Mouse (Mus musculus) left cerebral cortex, adult 11 months (tissue): ENCODE results near the gene Amz2.

Experiments used
- DNase-seq: peaks from one replicate; pipeline ENCODE4 v3.0.0; 2022; ENCODE audit warnings: low spot score

The Amz2 gene

DNA sequence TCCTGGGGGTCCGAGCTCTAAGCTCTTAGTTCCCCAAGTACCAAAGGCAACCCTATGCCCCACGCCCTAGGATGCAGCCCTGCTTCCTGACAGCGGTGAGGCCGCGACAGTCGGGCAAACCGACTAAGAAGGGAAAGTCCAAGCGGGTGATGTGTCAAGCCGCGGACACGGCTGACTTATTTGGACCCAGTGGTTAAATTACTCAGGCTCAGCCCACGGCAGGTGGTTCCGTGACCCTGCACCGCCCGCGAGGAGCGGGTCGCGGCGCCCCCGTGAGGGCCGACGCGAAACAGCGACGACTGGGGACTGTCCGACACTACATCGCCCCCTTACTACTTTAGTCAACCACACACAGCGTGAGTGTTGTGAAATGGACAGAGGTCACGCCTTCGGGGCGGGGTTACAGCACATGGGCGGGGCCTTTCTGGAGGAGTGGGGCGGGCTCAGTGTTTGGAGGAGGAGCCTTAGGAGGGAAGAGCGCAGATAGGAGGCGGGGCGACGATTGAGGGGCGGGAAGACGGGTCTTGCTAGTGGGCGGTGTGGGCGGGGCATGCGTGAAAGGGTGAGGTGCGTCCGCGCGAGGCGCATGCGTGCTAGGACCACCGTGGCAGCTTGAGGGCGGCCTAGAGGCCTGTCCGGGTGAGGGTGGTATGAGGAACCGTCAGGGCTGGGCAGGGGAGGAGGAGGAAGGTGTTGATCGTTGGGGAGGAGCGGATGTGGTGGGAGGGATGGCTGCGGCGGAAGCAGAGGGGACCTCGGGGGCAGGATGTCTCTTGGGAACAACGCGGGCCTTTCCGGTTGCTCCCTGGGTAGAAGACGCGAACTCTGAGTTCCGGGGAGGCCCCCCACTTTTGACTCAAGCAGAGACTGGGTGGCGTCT, at the start of gene Amz2:
Gene Amz2 (plus strand): TSS at position 555 of the 880 bp plus-strand sequence.
- peak; percentile 98 for DNase-seq

DNA sequence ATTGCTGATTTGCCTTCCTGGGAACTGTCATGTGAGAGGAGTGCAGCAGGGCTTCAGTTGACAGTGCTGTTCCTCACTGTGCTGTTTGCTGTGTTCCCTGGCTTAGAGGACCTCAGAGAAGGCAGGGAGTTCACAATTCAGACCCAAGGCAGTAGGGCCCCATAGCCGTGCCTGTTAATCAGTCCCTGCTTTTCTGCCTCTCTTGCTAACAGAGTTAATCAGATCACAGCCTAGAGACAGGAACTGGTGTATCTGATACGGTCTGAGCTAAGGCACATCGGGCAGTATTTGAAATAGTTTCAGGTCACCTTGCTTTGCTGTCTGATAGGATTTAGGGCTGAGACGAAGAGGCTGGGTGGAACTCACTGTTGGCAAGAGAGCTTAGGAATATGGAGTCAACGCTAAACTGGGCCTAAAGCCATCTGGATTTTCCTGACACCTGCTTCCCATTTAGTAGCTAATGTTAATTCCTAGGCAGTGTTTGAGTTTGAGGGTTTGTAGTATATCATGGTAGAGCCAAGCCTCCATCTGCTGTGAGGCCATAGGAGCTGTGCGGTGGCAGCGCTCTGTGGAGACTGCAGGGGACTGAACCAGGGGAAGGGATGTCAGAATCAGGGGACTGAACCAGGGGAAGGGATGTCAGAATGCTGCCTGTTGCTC, 49.1 kb upstream of the Amz2 start:
- no peak for DNase-seq

DNA sequence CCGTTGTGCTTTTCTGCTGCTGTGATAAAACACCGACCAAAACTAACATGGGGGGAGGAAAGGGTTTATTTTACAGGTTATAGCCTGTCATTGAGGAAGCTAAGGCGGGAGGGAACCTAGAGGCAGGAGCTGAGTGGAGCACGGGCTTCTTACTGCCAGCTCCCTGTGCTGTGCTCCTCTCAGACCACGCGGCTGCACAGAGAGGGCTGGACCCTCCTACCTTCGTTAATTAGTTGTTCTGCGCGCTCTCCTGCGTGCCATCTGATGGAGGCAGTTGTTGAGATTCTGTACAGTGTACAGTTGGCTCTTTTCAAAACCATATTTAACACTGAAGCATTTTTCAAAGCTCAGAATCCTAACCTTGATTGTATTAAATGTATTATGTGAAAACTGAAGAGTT, 48.3 kb upstream of the Amz2 start:
- DNase-seq, result no peak

DNA sequence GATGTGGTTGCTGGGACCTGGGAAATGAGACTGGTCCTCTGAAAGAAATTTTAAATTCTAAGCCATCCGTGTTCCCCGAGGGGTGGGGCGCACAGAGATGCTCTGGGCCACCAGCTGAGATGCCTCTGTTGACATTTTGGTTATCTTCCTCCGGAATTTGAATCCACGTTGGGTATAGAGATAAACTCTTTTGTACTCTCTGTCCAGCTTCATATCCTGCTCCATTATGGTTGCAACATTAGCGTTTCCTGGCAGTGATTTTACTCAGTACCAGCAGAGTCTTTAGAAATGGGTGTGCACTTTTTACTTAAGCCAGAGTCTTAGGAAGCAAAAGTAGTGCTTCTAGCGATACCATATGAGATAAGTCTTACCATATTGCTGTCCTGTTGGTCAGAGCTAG, 47.7 kb upstream of the Amz2 start:
- no peak for DNase-seq

DNA sequence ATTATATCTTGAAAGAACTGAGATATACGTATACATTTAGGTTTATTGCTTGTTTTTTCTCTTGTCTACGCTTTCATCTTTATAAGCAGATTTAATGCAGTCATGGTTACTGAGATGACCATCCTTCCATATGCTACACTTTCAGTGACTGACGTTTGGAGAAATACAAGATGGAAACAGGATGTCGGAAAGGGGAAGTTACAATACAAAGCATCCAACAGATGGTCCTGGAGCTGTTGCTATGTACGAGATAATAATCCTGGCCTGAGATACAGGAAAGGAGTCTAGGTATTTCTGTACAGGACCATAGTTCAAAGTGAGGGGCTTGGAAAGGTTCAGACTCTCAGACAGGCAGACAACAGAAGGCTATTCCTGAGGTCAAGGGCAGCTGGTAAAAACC, 45.1 kb upstream of the Amz2 start:
- DNase-seq, result no peak

DNA sequence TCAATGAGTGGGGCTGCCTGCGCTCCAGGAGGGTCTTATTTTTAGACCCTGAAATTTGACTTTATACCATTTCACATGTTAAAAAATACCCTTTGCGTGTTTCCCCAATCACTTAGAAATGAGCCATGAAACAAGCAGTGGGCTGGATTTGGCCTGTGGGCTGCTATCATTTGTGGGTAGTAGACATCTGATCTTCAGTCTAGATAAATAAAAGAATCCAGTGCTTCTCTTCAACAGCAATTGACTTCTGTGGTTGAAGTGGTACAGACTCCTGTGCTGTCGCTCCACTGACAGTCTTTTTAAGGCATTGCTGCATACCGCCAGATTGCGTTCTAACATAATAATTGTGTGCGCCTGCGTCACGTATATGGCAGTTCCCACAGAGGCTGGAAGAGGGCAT, 40.5 kb upstream of the Amz2 start:
- no peak for DNase-seq

DNA sequence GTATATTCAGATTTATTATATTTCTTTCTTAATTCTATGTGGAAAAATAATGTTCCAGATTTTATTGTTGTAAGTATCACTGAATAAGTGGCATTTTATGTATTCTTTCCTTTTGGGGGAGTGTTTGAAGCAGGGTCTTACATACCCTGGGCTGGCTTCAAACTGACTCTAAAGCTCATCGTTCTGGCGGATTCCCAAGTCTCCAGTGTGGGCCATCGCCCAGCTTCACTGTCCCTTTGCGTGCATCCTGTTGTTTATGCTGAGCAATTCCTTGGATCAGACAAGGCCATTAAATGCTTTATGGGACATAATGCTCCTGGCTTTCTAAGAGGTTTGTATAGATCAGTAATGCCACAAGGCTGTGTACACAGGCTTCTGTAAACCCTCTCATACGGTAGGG, 36.7 kb upstream of the Amz2 start:
- DNase-seq, result no peak

DNA sequence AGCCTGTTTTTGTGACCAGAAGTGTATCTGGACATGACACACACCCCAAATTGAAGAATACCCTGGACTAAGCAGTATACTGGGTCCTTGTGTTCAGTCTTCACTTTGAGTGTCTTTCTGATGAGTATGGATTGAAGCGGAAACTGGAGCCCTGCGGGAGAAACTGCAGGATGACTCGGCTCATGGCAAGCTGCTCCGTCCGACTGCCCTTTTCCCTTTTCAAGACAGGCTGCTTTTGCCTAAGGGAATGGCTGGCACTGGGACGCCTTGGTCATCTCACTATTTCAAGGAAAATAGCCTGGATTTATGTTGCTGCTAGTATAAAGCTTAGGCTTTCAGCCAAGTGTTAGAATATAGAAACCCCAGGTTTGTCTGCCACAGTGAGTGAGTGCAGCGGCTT, 34.5 kb upstream of the Amz2 start:
- DNase-seq, result no peak

DNA sequence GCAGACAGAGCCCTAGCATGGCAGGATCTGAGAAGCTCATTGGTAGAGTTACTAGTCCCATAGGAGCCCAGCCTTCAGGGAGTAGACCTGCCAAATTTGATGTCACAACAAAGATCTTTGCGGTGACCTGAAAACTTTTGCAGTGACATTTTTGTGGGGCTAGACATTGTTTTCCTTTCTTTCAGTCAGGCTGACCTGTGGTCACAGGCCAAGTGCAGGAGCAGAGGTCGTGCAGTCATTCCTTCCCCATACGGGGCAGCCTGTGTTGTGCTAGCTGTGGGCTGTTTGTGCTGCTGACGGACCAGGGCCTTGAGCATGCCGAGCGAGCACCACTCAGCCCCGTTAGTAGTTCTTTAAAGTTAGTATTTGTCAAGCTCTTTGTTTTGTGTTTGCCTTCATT, 34.0 kb upstream of the Amz2 start:
- DNase-seq, result no peak

DNA sequence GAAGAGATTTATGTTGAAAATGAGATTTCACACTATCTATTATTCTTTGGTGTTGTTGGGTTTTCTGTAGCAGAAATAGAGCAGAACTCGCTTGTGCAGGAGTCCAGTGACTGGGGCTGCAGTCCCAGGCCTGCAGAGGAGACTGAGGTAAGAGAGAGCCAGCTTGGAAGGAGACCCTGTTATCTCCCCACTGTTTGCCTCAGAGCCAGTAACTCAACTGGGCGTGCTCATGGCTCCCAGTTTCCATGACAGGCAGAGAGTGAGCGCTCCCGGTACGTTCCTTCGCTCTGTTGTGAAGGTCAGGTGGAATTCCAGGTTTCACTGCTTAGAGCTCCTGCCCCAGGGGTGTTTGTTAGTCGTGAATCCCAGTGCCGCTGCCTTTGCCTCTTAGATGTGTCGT, 33.1 kb upstream of the Amz2 start:
- DNase-seq, result no peak

DNA sequence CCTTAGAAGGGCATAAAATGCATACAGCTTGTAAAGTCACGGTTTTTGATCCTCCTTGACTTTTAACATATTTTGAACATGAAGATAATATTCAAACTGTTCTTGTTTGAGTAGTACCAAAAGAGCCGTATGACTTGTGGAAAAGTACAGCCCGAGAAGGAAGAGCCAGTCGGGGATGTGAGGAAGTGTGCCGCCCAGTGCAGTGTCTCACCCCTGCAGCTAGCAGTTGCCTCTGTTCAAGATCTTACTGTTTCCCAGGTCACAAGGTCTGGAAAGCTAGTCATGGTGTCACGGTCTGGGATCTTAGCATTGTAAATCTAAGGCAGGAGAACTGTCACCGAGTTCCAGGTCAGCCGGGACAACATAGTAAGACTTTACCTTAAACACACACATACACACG, 31.0 kb upstream of the Amz2 start:
- DNase-seq, result no peak

DNA sequence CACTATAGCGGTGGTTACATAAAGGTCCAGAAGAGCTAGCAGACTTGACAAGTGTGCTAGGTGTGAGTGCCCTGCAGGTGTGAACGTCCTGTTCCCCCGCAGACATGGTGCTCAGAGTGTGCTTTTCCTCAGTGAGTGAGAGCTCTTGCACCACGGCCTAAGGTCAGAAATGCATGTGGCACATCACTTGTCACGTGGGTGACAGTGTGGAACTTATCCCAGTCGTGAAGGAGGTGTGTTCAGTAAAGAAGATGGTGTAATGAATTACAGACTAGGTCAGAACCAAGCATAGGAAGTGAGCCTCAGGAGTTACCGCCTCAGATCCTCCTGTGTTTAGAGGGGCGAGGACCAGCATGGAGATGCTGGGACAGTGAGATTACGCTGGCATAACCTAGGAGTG, 30.5 kb upstream of the Amz2 start:
- DNase-seq, result no peak

DNA sequence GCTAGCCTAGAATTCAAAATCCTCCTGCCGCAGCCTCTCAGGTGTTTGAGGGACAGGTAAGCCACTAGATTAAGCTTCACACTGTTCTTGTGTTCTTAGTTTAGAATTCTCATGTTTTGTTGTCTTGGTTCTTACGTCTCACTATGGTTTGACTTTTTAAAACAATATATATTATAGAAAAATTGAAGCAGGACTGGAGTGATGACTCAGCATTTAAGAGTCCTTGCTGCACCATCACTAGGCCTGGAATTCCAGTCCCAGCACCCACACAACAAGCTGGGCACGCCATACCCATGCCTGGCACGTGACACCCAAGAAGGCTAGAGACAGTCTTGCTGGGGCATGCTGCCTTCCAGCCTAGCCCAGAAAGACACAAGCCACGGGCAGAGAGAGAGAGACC, 19.3 kb upstream of the Amz2 start:
- DNase-seq, result no peak

DNA sequence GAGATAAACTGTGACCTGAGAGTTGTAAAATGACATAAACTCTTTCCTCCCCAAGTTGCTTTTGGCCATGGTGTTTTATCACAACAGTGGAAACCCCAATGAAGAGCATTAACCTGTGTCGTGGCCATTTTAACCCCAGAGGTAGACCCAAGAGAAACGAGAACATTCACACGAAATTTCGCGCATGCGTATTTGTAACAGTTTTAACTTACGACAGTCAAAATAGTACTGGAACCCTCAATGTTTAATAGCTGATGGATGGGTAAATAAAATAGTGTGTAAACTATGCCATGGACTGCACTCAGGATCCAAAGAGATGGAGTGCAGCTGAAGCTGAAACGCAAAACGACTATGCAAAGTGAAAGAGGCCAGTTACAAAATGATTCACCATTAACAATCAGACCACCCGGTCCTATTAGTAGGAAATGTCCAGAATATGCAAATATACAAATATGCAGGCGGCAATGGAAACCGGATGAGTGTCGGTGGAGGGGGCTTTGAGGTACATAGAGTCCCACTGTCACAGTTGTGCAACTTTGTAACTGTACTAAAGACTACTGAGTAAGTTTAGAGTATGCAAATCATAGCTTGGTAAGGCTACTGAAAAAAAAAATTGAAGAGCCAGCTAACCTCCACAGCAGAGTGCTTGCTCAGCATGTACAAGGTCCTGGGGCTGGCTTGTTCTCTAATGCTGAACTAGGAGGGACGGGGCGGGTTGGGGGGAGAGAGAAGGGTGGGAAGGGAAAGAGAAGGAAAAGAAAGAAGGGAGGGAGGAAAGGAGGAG, 15.4 kb upstream of the Amz2 start:
- DNase-seq, result no peak

DNA sequence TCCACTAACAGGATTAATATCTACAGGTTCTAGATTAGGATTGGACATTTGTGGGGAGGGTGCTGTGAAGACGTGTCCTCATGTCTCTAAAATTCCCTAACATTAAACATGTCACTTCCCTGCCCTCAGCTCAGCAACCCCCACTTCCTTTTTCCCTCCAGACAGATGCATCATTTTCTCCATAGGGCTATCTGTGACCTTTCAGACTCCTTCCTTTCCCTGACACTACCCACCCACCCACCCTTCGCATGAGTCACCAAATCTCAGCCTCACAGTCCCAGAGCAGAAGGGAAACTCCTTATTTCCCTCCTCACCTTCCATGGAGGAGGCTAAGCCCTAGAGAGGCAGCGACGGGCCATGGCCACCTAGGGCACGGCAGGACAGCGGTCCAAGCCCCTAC, 12.1 kb upstream of the Amz2 start, which contains the start of gene 9930022D16Rik:
Gene 9930022D16Rik (plus strand): TSS at position 301 of the 400 bp plus-strand sequence.
- DNase-seq, result no peak

DNA sequence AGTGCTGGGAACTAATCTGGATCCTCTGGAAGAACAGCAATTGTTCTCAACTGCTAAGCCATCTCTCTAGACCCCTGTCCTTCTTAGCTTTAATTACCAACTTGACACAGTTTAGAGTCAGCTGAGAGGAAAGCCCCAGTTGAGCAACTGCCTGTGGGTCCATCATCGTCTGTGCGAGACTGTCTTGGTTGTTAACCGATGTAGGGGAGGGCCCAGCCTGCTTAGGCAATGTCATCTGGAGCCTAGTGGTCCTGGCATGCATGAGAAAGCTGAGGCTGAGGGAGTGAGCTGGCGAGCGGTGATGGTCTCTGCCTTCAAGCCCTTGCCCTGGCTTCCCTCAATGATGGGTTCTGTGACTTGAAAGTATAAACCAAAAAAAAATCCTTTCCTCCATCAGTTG, 10.9 kb upstream of the Amz2 start:
- no peak for DNase-seq

DNA sequence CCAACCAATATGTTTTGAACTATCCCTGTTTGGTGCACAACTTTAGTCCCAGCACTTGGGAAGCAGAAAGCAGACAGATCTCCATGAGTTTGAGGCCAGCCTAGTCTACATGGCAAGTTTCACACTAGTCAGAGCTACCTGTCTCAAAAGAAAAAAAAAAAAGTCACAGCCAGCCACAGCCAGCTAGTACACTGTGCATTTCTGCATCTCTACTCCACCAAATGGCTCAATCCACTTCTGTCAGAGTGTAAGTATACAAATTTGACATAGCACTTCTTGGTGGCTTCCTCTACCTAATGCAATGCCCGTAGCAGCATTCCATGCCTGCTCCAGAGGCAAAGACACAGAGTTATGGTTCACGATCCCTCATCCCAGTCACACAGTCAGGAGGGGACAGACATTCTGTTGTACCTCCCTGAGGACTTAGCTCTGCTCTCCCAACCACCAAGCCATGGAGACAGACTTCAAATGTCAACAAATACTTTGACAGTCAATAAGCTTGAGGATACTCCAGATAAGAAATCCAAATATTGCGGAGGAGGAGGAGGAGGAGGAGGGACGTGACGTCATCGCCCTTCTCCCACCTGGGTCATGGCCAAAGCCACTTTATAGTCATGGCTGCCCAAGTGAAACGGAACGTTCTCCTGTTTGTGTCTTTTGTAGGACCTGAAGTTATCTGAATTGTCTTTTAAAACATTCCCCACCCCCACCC, 8.9 kb upstream of the Amz2 start:
- DNase-seq, result no peak

DNA sequence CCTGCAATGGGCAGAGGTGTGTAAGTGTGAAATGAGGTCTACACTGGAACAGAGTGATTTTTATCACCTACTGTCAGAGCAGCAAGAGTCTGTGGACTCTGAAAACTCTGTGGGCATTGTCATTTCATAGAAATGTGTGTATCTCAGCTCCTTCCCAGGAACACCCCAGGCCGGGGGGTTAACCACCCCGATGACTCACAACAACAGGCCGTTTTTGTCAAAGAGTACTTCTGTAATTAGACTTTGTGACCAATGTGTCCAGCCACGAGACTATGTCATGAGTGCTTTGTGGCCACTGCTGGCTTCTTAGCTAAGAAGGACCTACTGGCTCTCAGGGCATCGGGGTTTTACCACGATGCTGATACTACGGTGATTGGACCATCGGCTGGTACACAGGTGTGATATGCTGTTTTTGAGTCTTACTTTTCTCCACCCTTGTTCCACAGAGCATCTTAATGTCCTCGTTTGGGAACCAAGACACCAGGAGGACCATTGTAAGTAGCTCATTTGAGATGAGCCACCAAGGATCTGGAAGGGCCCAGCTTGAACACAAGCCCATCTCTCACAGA, 8.2 kb upstream of the Amz2 start:
- no peak for DNase-seq

DNA sequence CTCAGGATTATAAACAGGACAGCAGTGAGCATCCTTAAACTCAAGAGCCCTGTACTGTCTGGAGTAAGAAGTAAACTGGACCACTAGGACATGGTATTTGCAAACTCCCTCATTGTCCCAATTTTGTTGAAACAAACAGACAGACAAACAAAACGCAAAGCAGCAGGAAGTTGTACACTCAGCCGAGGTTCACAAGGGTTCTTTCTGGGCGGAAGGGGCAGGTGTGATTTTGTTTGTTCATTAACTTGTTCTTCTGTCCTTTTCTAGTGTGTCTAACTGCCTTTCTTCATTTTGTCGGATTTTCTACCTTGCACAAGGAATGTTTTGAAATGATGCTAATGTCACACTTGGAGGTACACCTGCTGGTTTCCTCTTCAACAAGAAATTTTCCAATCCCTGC, 6.3 kb upstream of the Amz2 start:
- no peak for DNase-seq

DNA sequence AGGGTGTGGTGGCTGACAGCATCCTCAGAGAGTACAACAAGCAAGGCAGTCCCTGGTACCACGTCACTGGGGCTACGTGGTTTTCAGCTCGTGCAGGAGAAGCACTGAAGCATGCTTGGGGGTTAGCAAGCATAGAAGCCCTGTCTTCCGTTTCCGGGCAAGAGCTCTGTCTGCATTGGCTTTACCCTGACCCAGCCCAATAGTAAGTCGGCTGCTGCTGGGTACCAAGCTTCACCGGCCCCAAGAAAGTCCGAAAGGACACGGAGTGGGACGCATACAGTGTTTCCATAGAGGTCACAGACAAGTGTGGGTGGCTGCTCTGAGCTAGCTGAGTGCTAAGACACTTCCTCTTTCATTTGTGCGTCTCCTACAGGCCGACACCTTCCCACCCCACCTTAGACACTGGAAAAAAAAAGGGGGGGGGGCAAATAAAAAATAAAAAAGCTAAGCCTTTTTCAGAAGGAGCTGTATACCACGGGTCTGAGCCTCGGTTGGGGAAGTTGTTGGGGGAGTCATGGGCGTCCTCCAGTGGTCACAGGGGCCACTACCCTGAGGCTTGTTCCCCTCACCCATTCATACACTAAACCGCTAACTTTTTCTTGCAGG, 5.7 kb upstream of the Amz2 start:
- DNase-seq, result no peak

DNA sequence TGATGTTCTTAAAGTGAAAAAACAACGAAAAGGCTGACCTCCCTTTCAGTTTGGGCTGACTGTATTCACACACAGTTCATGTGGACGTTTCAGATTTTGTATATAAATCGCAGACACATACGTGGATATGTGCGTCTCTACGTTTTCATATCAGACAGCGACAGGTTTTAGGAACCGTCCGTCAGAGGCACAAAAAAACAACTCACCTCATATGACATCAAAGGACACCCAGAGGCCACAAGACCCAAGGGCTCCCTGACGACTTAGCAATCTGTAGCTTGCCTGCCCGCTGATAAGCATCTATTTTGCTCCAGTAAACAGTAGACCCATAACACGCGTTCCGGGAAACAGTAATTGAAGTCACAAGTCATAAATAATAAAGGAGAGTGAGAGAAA, 5.2 kb upstream of the Amz2 start:
- DNase-seq, result no peak
